Mouse (Mus musculus) lung, embryonic 14.5 days (tissue): ENCODE data around the gene Pde4d. TPM values are rescaled to one million over a fixed set of nuclear protein-coding genes. Genes with fewer than 3 reads are reported as not detected.
A peak's percentile ranks its signal among the peaks of the same experiment; 100 is the strongest.

ENCODE experiments used
- ATAC-seq: fragments of 200-750 bp; cut with Nextera tagmentation; 2 replicates; pipeline ENCODE4 v1.8.0; 2017; ENCODE audit warnings: mild to moderate bottlenecking, moderate TSS enrichment, moderate library complexity; ENCODE audit not compliant: insufficient read depth
- DNase-seq: peaks from one replicate; pipeline ENCODE4 v3.0.0-alpha.2; 2015
- H3K27ac ChIP-seq: fragments of 300-500 bp; sonication (generic); 2 replicates; pipeline ENCODE4 v1.5.1; 2014; ENCODE audit warnings: low read depth, mild to moderate bottlenecking, moderate library complexity
- H3K27me3 ChIP-seq: fragments of 300-500 bp; sonication (generic); 2 replicates; pipeline ENCODE4 v1.6.1; 2014; ENCODE audit warnings: low read length, control low read depth; ENCODE audit not compliant: insufficient read depth
- H3K36me3 ChIP-seq: fragments of 300-500 bp; sonication (generic); 2 replicates; pipeline ENCODE4 v1.6.1; 2014; ENCODE audit warnings: control low read depth; ENCODE audit not compliant: insufficient read depth
- H3K4me1 ChIP-seq: fragments of 300-500 bp; sonication (generic); 2 replicates; pipeline ENCODE4 v1.6.1; 2014; ENCODE audit warnings: antibody characterized with exemption, control low read depth; ENCODE audit not compliant: insufficient read depth
- H3K4me2 ChIP-seq: fragments of 300-500 bp; sonication (generic); 2 replicates; pipeline ENCODE4 v1.6.1; 2014; ENCODE audit warnings: mild to moderate bottlenecking
- H3K4me3 ChIP-seq: fragments of 300-500 bp; sonication (generic); 2 replicates; pipeline ENCODE4 v1.5.1; 2014; ENCODE audit warnings: low read depth, low read length
- H3K9ac ChIP-seq: fragments of 300-500 bp; sonication (generic); 2 replicates; pipeline ENCODE4 v1.6.1; 2014
- H3K9me3 ChIP-seq: fragments of 300-500 bp; sonication (generic); 2 replicates; pipeline ENCODE4 v1.6.1; 2016; ENCODE audit warnings: low read depth, low read length, control low read depth
- CTCF ChIP-seq: IDR thresholded peaks from 2 replicates; pipeline ENCODE4 v1.5.1; 2016; ENCODE audit warnings: antibody characterized with exemption, low read depth
- WGBS: fragments of 180-500 bp; shearing (Covaris S2); extraction: QIAGEN DNeasy Blood & Tissue Kit; methylation state at CpG from one replicate; pipeline ENCODE4 v1.1.7; 2014; 5-methylcytosine and 5-hydroxymethylcytosine counted together
- polyA plus RNA-seq: library from polyadenylated mRNA; unstranded; fragments of >200 nt; fragmentation: Nextera tagmentation; extraction: Ambion mirVana; gene quantifications from 2 replicates; pipeline ENCODE4 v1.2.1, GENCODE M21; 2014

The Pde4d gene
- polyA plus RNA-seq, 1 experiment from 2014 or later, result 16.2 TPM

DNA sequence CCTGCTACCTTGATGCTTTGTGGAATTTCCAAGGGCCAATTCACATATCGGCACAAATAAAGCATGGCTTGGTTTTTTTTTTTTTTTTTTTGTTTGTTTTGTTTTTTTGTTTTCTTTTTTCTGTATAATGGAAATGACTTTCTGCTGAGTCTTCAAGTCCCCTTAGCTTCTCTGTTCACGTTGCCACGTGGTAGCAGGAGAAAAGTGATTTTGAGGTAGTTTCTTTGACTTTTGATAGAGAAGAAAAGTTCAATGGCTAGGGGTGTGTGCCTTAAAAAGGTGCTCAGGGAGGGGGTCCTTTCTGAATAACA lies 1235.2 kb downstream of the Pde4d start:
- Histone ChIP-seq H3K27ac (no peak overlapping the region), H3K4me3 (peak overlapping the region; percentile 52), H3K36me3 (no peaks in the 10 kb centered on the region), H3K27me3 (no peaks in the 10 kb centered on the region), H3K4me2 (peak overlapping the region; percentile 93), H3K9me3 (no peaks in the 10 kb centered on the region), H3K9ac (peak overlapping the region; percentile 72), H3K4me1 (no peaks in the 10 kb centered on the region; the same call in 1 of the 2 replicates)
- 37% methylated on average over 3 of the region's 3 CpGs for WGBS
- ATAC-seq (no peak), DNase-seq (no peak)
- TF ChIP-seq CTCF, result no peak

DNA sequence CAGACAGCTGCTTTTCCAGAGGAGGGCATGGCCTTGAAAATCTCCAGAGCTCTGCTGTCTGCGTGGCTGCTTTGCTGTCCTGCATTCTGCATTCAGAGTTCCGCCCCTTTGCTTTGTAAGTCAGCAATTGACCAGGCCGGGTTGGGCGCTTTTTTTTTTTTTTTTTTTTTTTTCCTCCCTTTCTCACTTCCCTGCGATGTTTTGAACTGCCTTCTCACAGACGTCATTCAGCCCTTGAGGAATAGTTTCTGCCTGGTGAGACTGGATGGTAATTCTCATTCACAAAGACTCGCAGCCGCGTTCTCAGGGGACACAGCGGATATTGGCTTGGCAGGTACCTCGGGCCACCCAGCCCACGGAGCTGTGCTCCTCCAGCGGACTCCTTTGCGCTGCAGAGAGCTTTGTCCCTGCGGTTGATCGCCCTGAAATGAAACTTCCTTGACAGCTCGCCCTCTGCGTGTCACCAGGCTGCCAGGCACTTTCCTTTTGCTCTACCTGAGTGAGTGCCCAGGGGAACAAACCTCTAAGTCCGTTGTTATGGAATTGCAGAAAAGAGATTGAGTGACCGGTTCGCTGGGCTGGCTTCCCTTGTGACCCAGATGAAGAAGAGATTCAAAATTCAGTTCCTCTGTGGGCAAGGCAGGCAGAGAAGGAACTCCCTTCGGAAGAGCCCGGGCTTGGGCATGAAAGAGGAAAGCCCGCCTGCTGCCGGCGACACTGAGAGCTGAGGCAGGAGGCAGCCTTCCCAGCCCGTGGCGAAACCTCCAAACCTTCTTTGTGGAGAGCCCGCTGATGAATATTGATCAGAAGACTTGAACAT lies 1235.8 kb downstream of the Pde4d start:
- peak overlapping the region; percentile 52 for H3K4me3 ChIP-seq
- peak overlapping the region; percentile 93 for H3K4me2 ChIP-seq
- H3K9ac ChIP-seq, result peak overlapping the region; percentile 72
- ATAC-seq, result peak; percentile 57
- H3K9me3 ChIP-seq, result no peaks in the 10 kb centered on the region
- DNase-seq, result peak; percentile 74
- TF ChIP-seq CTCF, result no peak
- H3K27me3 ChIP-seq, result no peaks in the 10 kb centered on the region
- no peaks in the 10 kb centered on the region; the same call in 1 of the 2 replicates for H3K4me1 ChIP-seq
- under 1% methylated on average over 29 of the region's 29 CpGs for WGBS
- no peaks in the 10 kb centered on the region for H3K36me3 ChIP-seq
- peak overlapping the region; percentile 86 for H3K27ac ChIP-seq

GRCm38 (mm10) chr13:109686116-109686876 lies 1236.5 kb downstream of the Pde4d start:
- Histone ChIP-seq H3K27ac (peak overlapping the region; percentile 86), H3K36me3 (no peaks in the 10 kb centered on the region), H3K4me2 (peak overlapping the region; percentile 93), H3K4me3 (peak overlapping the region; percentile 52), H3K27me3 (no peaks in the 10 kb centered on the region), H3K9me3 (no peaks in the 10 kb centered on the region), H3K9ac (peak overlapping the region; percentile 72), H3K4me1 (no peaks in the 10 kb centered on the region; the same call in 1 of the 2 replicates)
- peak; percentile 43; the same call in 1 of the 2 replicates for ATAC-seq
- 13% methylated on average over 4 of the region's 4 CpGs for WGBS
- DNase-seq, result peak; percentile 57
- no peak for TF ChIP-seq CTCF

GRCm38 (mm10) chr13:109686906-109687305 lies 1237.2 kb downstream of the Pde4d start:
- Histone ChIP-seq H3K4me2 (peak overlapping the region; percentile 93), H3K36me3 (no peaks in the 10 kb centered on the region), H3K9me3 (no peaks in the 10 kb centered on the region), H3K27ac (no peak overlapping the region), H3K4me3 (peak overlapping the region; percentile 52), H3K27me3 (no peaks in the 10 kb centered on the region), H3K9ac (peak overlapping the region; percentile 35; the same call in 1 of the 2 replicates), H3K4me1 (no peaks in the 10 kb centered on the region; the same call in 1 of the 2 replicates)
- WGBS, result 32% methylated on average over 3 of the region's 3 CpGs
- ATAC-seq (no peak), DNase-seq (no peak)
- TF ChIP-seq CTCF, result no peak

- no peaks in the 10 kb centered on the region for H3K27me3 ChIP-seq
- H3K4me3 ChIP-seq, result no peak overlapping the region
- H3K27ac ChIP-seq, result no peak overlapping the region
- no peak for ATAC-seq
- H3K36me3 ChIP-seq, result no peaks in the 10 kb centered on the region
- 57% methylated on average over 2 of the region's 2 CpGs for WGBS
- no peaks in the 10 kb centered on the region for H3K9me3 ChIP-seq
- peak overlapping the region; percentile 14; the same call in 1 of the 2 replicates for H3K4me2 ChIP-seq
- no peak overlapping the region for H3K9ac ChIP-seq
- H3K4me1 ChIP-seq, result no peaks in the 10 kb centered on the region; the same call in 1 of the 2 replicates
- TF ChIP-seq CTCF, result no peak
- no peak for DNase-seq
Measured at GRCm38 (mm10) chr13:109688195-109688594, 1238.4 kb downstream of the Pde4d start.

DNA sequence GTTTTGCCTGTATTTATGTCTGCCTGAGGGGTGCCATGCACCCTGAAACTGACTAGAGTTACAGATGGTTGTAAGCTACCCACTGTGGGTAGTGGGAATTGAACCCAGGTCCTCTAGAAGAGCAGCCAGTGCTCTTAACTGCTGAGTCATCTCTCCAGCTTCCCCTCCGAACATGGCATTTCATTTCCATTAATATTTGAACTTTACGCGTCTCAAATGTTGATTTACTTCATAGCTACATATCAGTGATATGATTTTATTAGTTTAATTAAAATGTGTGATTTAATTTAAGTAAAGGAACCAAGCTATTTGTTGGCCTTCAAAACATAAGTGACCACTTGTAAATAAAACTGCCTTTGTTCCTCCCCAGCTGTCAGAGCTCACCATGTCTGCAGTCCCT lies 1239.4 kb downstream of the Pde4d start:
- no peak overlapping the region for H3K9ac ChIP-seq
- H3K4me3 ChIP-seq, result no peak overlapping the region
- DNase-seq, result no peak
- H3K9me3 ChIP-seq, result no peaks in the 10 kb centered on the region
- H3K36me3 ChIP-seq, result no peaks in the 10 kb centered on the region
- no peak overlapping the region for H3K27ac ChIP-seq
- no peak for TF ChIP-seq CTCF
- no peaks in the 10 kb centered on the region for H3K27me3 ChIP-seq
- H3K4me2 ChIP-seq, result no peak overlapping the region
- WGBS, result 76% methylated on average over 3 of the region's 3 CpGs
- H3K4me1 ChIP-seq, result no peaks in the 10 kb centered on the region; the same call in 1 of the 2 replicates
- ATAC-seq, result no peak

DNA sequence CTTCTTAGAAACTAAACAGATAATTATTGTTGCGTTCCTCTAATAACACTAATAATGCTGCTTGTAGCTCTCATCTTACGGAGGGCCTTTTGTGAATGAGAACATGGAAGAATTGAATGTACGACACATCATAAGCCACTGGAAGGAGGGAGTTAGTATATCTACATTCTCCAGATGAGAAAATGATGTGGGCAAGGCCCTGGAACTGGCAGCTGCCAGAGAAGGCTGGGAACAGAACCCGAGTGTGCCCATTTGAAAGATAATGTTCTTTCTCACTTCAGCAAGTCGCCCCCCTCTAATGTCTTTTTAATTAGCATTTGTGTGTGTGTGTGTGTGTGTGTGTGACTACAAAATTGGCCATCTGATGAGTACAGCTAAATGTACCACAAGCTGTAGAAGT lies 1240.8 kb downstream of the Pde4d start:
- H3K27ac ChIP-seq, result no peak overlapping the region
- 84% methylated on average over 5 of the region's 5 CpGs for WGBS

More for the DNA sequence above, 1240.8 kb downstream of the Pde4d start:
- H3K4me2 ChIP-seq, result no peak overlapping the region
- TF ChIP-seq CTCF, result no peak
- no peaks in the 10 kb centered on the region for H3K9me3 ChIP-seq
- H3K4me1 ChIP-seq, result 0 out of 2 replicates have a peak, but pooled peaks cover 6% of the 10 kb centered on the region
- H3K27me3 ChIP-seq, result no peaks in the 10 kb centered on the region
- H3K36me3 ChIP-seq, result no peaks in the 10 kb centered on the region
- H3K4me3 ChIP-seq, result no peak overlapping the region
- no peak overlapping the region for H3K9ac ChIP-seq
- DNase-seq, result no peak
- ATAC-seq, result no peak
